Mouse (Mus musculus) ovary, adult 2 months (tissue): ENCODE results near the gene Pgls. TPM values are rescaled to one million over a fixed set of nuclear protein-coding genes. Genes with fewer than 3 reads are reported as not detected.

Source experiments
- polyA plus RNA-seq: library from polyadenylated mRNA; depleted of rRNA; stranded (reverse); fragments of >200 nt; gene quantifications from 2 replicates; pipeline ENCODE4 v1.2.3, GENCODE M21; 2012; rRNA removed

Gene Pgls
- 330 and 475 TPM in 2 replicates for polyA plus RNA-seq

GRCm38 (mm10) chr8:71591471-71592373 lies at the start of gene Pgls:
Gene Pgls (plus strand): TSS chr8:71592176.

DNA sequence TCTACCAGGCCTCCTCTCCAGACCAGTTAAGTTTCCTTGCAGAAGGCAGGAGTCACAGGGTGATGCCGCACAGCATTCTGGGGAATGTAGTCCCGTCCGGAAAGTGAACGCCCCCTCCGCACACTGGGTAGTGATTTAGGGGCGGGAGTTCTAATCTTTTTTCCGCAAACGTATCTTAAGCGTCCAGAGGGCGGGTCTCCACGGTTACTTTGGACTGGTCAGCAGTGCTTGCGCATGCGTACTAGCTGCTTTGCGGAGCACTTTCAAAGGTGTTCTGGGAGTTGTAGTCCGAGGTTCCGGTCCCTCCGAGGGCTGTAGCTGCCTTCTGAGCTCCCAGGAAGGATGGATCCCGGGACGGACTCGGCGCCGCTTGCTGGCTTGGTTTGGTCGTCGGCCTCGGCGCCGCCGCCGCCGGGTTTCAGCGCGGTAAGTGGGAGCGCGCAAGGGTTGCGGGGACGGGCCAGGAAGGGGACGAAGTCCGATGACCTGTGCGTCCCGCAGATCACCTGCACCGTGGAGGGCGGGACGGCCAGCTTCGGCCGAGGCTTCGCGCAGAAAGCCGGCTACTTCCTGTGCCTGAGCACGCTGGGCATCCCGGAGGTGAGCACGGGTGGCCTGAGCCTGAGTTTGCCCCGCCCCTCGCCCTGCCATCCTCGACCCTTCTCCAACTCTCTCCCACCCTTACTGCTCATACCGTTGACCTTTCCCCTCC lies 49.2 kb upstream of the Pgls start, which contains the start of gene Mvb12a:
TSS of gene Mvb12a (plus strand) at position 291 of the 712 bp plus-strand sequence.

DNA sequence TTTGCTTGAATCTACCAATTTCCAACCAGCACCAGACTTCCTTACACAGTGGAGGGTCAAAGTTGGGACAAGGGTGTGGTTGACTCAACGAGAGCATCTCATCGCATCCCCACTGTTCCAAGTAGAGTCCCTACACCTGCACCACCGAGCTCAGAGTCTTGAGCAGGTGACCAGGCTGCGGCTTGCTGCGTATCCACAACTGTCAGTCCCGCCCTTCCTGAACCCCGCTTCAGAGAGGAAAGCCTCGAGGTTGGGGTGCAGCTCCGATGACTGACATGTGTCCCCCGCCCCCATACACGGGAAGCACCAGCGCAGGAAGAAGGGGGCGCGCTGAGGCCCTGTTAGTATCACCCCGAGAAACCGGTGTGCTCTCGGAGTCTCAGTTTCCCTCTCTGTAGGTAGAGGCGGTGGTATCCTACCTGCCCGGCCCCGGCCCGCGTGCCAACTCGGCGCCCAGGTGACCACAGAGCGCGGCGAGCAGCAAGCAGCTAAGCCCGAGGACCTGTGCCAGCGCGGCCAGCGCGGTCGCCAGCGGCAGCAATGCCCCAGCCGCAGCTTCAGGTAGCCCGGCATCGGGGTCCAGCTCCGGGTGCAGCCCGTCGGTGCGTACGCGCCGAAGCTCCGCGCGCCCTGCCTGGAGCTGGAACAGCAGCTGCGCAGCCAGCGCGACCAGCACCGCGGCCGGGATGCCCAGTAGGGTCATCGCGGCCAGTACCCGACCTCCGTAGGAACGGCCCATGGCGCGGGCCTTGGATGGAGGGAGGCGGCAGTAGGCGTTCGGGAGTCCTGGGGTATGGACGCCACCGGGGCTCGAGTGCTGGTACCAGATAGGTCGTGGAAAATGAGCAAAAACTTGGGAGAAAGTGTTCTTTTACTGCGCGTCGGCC lies 33.7 kb upstream of the Pgls start, which contains the start of gene Tmem221:
TSS of gene Tmem221 (minus strand) at position 801 of the 887 bp plus-strand sequence.

GRCm38 (mm10) chr8:71566501-71566900 lies 25.5 kb upstream of the Pgls start, which contains the start of gene Nxnl1:
Gene Nxnl1 (minus strand): TSS chr8:71566601.

DNA sequence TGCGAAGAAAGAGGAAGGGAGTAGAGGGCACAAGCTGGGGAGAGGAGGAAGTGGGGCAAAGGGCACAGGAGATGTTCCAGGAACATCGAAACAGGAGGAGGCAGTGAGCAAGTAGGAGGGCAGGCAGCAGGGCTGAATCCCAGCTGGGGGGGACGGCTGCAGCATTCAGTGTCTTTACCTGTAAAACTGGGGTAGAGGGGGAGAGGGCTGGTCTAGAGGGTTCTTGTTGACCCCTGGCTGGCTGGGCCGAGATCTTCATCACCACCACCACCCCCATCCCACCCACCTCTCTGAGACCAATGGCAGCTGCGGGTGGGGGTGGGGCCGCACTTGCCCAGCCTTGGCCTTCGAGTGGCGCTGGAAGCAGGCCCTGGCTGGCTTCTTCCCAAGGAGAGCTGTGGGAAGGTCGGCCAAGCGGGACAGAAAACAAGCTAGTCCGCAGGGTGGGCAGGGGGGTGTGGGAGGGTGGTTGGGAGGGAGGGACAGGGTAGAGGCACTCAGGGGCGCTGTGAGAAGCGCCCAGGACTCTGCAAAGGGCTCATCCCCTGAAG lies 23.5 kb upstream of the Pgls start, which contains the start of gene Slc27a1:
TSS of gene Slc27a1 (plus strand) at position 496 of the 551 bp plus-strand sequence.

DNA sequence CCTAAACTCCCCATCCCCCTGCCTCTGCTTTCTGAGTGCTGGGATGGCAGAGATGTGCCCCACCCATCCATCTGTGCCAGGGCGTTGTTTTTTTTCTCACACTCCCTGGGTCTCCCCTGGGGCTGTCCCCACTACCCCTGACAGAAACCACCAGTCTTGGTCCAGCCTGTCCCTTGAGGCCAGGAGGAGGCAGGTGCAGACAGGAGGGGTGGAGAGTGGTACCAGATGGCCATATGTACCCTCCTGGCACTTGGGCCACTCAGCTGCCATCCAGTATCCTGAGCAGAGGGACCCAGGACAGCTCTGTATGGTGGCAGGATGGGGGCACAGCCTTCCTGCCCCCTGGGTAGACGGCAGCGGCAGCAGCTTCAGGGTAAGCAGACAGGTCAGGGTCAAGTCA lies 5.5 kb downstream of the Pgls start, which contains the start of gene Fam129c:
TSS of gene Fam129c (plus strand) at position 198 of the 400 bp plus-strand sequence.

GRCm38 (mm10) chr8:71610822-71611651 lies 19.1 kb downstream of the Pgls start, which contains the start of gene Colgalt1:
Gene Colgalt1 (plus strand): TSS chr8:71610998.

Other genes starting within 250 kb of the Pgls start
- gene Use1, start 225.3 kb upstream of the Pgls start, polyA plus RNA-seq, result 174 and 185 TPM in 2 replicates
- 15.4 and 16.1 TPM in 2 replicates for gene Ocel1, start 220.9 kb upstream of the Pgls start, polyA plus RNA-seq
- 375 and 551 TPM in 2 replicates for gene Nr2f6, start 210.2 kb upstream of the Pgls start, polyA plus RNA-seq
- gene Ushbp1, start 196.4 kb upstream of the Pgls start, polyA plus RNA-seq, result 40.4 and 44.7 TPM in 2 replicates
- 142 and 165 TPM in 2 replicates for gene Babam1, start 195.3 kb upstream of the Pgls start, polyA plus RNA-seq
- 18.1 and 24.0 TPM in 2 replicates for gene Ankle1, start 186.2 kb upstream of the Pgls start, polyA plus RNA-seq
- 123 and 134 TPM in 2 replicates for gene Abhd8, start 128.5 kb upstream of the Pgls start, polyA plus RNA-seq
- gene Mrpl34, start 127.2 kb upstream of the Pgls start, polyA plus RNA-seq, result 126 and 156 TPM in 2 replicates
- gene Dda1, start 123.0 kb upstream of the Pgls start, polyA plus RNA-seq, result 106 and 116 TPM in 2 replicates
- 51.3 and 72.4 TPM in 2 replicates for gene Ano8, start 106.2 kb upstream of the Pgls start, polyA plus RNA-seq
- 62.6 and 70.6 TPM in 2 replicates for gene Gtpbp3, start 104.1 kb upstream of the Pgls start, polyA plus RNA-seq
- gene Plvap, start 80.4 kb upstream of the Pgls start, polyA plus RNA-seq, result 127 and 165 TPM in 2 replicates
- 0.21 and 0.85 TPM in 2 replicates for gene Ccdc194, start 66.5 kb upstream of the Pgls start, polyA plus RNA-seq
- gene Bst2, start 54.7 kb upstream of the Pgls start, polyA plus RNA-seq, result 1,406 and 1,805 TPM in 2 replicates
- gene Mvb12a, start 49.3 kb upstream of the Pgls start, polyA plus RNA-seq, result 244 and 264 TPM in 2 replicates
- gene Tmem221, start 33.3 kb upstream of the Pgls start, polyA plus RNA-seq, result 22.7 and 37.6 TPM in 2 replicates
- 0.10 and 0.16 TPM in 2 replicates for gene Nxnl1, start 25.6 kb upstream of the Pgls start, polyA plus RNA-seq
- 457 and 488 TPM in 2 replicates for gene Slc27a1, start 23.3 kb upstream of the Pgls start, polyA plus RNA-seq
- gene Fam129c, start 5.5 kb downstream of the Pgls start, polyA plus RNA-seq, result 9.1 and 11.0 TPM in 2 replicates
- gene Colgalt1, start 18.8 kb downstream of the Pgls start, polyA plus RNA-seq, result 345 and 390 TPM in 2 replicates
- gene Unc13a, start 79.6 kb downstream of the Pgls start, polyA plus RNA-seq, result 1.6 and 2.0 TPM in 2 replicates
- 26.2 and 28.2 TPM in 2 replicates for gene Jak3, start 84.1 kb downstream of the Pgls start, polyA plus RNA-seq
- gene Insl3, start 97.0 kb downstream of the Pgls start, polyA plus RNA-seq, result 614 and 743 TPM in 2 replicates
- 9.5 and 13.4 TPM in 2 replicates for gene B3gnt3, start 109.6 kb downstream of the Pgls start, polyA plus RNA-seq
- 17.0 and 20.9 TPM in 2 replicates for gene Fcho1, start 133.5 kb downstream of the Pgls start, polyA plus RNA-seq